Mouse (Mus musculus) liver, embryonic 11.5 days (tissue): ENCODE data around the gene Clybl. TPM values are rescaled to one million over a fixed set of nuclear protein-coding genes. Genes with fewer than 3 reads are reported as not detected.

Source experiments
- ATAC-seq: fragments of 200-750 bp; cut with Nextera tagmentation; replicated peaks from 2 replicates; pipeline ENCODE4 v1.8.0; 2017; ENCODE audit warnings: moderate number of reproducible peaks, mild to moderate bottlenecking, moderate TSS enrichment, moderate library complexity; ENCODE audit not compliant: low FRiP score
- DNase-seq: peaks from one replicate; pipeline ENCODE4 v3.0.0-alpha.2; 2017; ENCODE audit warnings: low spot score
- H3K27ac ChIP-seq: fragments of 300-500 bp; sonication (generic); 2 replicates; pipeline ENCODE4 v1.5.1; 2014; ENCODE audit warnings: mild to moderate bottlenecking, low read depth, low read length, control low read depth
- H3K27me3 ChIP-seq: fragments of 300-500 bp; sonication (generic); replicated peaks from 2 replicates; pipeline ENCODE4 v1.6.1; 2014; ENCODE audit warnings: low read length, mixed read lengths; ENCODE audit not compliant: control insufficient read depth, insufficient read depth
- H3K36me3 ChIP-seq: fragments of 300-500 bp; sonication (generic); 2 replicates; pipeline ENCODE4 v1.6.1; 2014; ENCODE audit warnings: mild to moderate bottlenecking, low read length, moderate library complexity, mixed read lengths; ENCODE audit not compliant: control insufficient read depth, insufficient read depth
- H3K4me1 ChIP-seq: fragments of 300-500 bp; sonication (generic); replicated peaks from 2 replicates; pipeline ENCODE4 v1.6.1; 2014; ENCODE audit warnings: low read length, mixed read lengths; ENCODE audit not compliant: control insufficient read depth, insufficient read depth
- H3K4me2 ChIP-seq: fragments of 300-500 bp; sonication (generic); 2 replicates; pipeline ENCODE4 v1.6.1; 2014; ENCODE audit warnings: mild to moderate bottlenecking, control low read depth, moderate library complexity
- H3K4me3 ChIP-seq: fragments of 300-500 bp; sonication (generic); 2 replicates; pipeline ENCODE4 v1.5.1; 2014; ENCODE audit warnings: low read depth, low read length, control low read depth
- H3K9ac ChIP-seq: fragments of 300-500 bp; sonication (generic); 2 replicates; pipeline ENCODE4 v1.6.1; 2014; ENCODE audit warnings: low read depth, low read length, control low read depth
- H3K9me3 ChIP-seq: fragments of 300-500 bp; sonication (generic); 2 replicates; pipeline ENCODE4 v1.6.1; 2016; ENCODE audit warnings: low read length, inconsistent platforms, mixed read lengths; ENCODE audit not compliant: control insufficient read depth
- WGBS: fragments of 180-500 bp; shearing (Covaris S2); extraction: QIAGEN DNeasy Blood & Tissue Kit; methylation state at CpG from one replicate; pipeline ENCODE4 v1.1.7; 2014; 5-methylcytosine and 5-hydroxymethylcytosine counted together
- polyA plus RNA-seq: library from polyadenylated mRNA; unstranded; fragments of >200 nt; fragmentation: Nextera tagmentation; extraction: Ambion mirVana; gene quantifications from 2 replicates; pipeline ENCODE4 v1.2.1, GENCODE M21; 2014

Clybl gene
- polyA plus RNA-seq, 1 experiment from 2014 or later = 44.4 TPM

DNA sequence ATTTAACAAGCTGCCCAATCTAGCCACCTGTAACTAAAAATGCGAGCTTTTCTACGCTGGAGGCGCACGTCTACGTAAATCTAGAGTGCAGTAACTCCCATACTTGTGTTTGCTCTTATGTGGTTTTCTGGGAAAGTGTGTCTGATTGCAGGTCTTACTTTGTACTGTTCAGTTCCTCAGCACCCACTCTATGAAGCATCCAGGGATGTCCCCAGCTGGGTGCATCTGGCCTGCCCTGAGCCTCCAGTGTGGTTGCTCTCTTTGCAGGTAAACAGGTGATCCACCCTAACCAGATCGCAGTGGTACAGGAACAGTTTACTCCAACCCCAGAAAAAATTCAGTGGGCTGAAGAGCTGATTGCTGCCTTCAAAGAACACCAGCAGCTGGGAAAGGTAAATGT lies 202.4 kb downstream of the Clybl start:
- 86% methylated on average over 6 of the region's 6 CpGs for WGBS
- no peaks in the 10 kb centered on the region for H3K9me3 ChIP-seq
- H3K27ac ChIP-seq = no peak overlapping the region
- ATAC-seq (no peak), DNase-seq (no peak)
- H3K4me1 ChIP-seq = no peaks in the 10 kb centered on the region
- no peak overlapping the region for H3K9ac ChIP-seq
- H3K4me2 ChIP-seq = no peak overlapping the region
- H3K27me3 ChIP-seq = no peaks in the 10 kb centered on the region
- no peaks in the 10 kb centered on the region for H3K36me3 ChIP-seq
- no peak overlapping the region for H3K4me3 ChIP-seq

GRCm38 (mm10) chr14:122384447-122385237 lies 203.1 kb downstream of the Clybl start:
- Histone ChIP-seq H3K4me2 (no peak overlapping the region), H3K27ac (no peak overlapping the region), H3K4me3 (no peak overlapping the region), H3K36me3 (no peaks in the 10 kb centered on the region), H3K27me3 (no peaks in the 10 kb centered on the region), H3K4me1 (no peaks in the 10 kb centered on the region), H3K9me3 (no peaks in the 10 kb centered on the region), H3K9ac (no peak overlapping the region)
- DNase-seq (no peak), ATAC-seq (no peak)
- 75% methylated on average over 21 of the region's 21 CpGs for WGBS

GRCm38 (mm10) chr14:122385238-122385534 lies 203.7 kb downstream of the Clybl start:
- Histone ChIP-seq H3K4me3 (no peak overlapping the region), H3K4me1 (no peaks in the 10 kb centered on the region), H3K27me3 (no peaks in the 10 kb centered on the region), H3K9me3 (no peaks in the 10 kb centered on the region), H3K9ac (no peak overlapping the region), H3K4me2 (no peak overlapping the region), H3K36me3 (no peaks in the 10 kb centered on the region), H3K27ac (no peak overlapping the region)
- DNase-seq = no peak
- no peak for ATAC-seq
- WGBS = 77% methylated on average over 3 of the region's 3 CpGs

DNA sequence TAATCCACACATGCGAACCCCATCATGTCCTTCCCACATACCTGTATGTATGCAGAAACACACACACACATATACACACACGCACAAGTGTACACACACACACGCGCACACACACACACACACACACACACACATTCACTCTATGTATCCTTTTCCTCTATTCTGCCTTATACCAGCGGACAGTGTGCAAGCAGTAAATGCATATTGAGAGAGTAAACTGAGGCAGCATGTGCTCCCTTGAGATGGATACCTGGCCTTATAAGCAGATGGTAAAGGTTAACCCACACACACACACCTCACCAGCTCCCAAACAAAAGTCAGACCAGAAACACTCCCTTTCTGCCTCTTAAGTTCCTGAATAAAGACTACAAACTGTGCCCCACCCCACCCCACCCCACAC lies 204.3 kb downstream of the Clybl start:
- H3K4me3 ChIP-seq = no peak overlapping the region
- H3K4me2 ChIP-seq = no peak overlapping the region
- H3K9me3 ChIP-seq = no peaks in the 10 kb centered on the region
- ATAC-seq (no peak), DNase-seq (no peak)
- no peak overlapping the region for H3K9ac ChIP-seq
- no peaks in the 10 kb centered on the region for H3K4me1 ChIP-seq
- no peaks in the 10 kb centered on the region for H3K36me3 ChIP-seq
- H3K27me3 ChIP-seq = no peaks in the 10 kb centered on the region
- 84% methylated on average over 5 of the region's 5 CpGs for WGBS
- H3K27ac ChIP-seq = no peak overlapping the region

- DNase-seq (no peak), ATAC-seq (no peak)
- Histone ChIP-seq H3K27ac (no peak overlapping the region), H3K9me3 (no peaks in the 10 kb centered on the region), H3K9ac (no peak overlapping the region), H3K36me3 (no peaks in the 10 kb centered on the region), H3K27me3 (no peaks in the 10 kb centered on the region), H3K4me2 (no peak overlapping the region), H3K4me1 (no peaks in the 10 kb centered on the region), H3K4me3 (no peak overlapping the region)
- 86% methylated on average over 17 of the region's 17 CpGs for WGBS
These were observed 205.0 kb downstream of the Clybl start for GRCm38 (mm10) chr14:122386281-122387130.

DNA sequence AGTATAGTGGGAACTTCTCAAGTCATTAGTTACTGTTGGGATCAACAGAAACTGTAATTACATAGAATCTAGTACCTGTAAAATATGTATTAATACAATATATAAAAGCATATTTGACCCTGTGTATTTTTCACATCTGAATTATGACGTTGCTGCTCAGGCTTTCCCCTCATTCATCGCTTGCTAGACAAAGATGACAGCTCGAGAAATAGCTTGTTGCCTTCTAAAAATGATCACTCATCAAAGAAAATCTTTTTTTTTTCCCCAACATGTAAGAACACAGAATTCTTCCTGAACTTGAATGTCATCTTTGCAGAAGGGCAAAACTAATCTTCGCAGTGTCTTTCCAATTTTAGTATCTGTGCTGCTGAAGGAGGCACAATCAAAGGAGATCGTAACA lies 206.3 kb downstream of the Clybl start:
- Histone ChIP-seq H3K9ac (no peak overlapping the region), H3K4me3 (no peak overlapping the region), H3K36me3 (no peaks in the 10 kb centered on the region), H3K27me3 (no peaks in the 10 kb centered on the region), H3K9me3 (no peaks in the 10 kb centered on the region), H3K27ac (no peak overlapping the region), H3K4me1 (no peaks in the 10 kb centered on the region), H3K4me2 (no peak overlapping the region)
- ATAC-seq (no peak), DNase-seq (no peak)
- 86% methylated on average over 5 of the region's 5 CpGs for WGBS

- no peaks in the 10 kb centered on the region for H3K4me1 ChIP-seq
- H3K9ac ChIP-seq = no peak overlapping the region
- no peak overlapping the region for H3K4me2 ChIP-seq
- H3K4me3 ChIP-seq = no peak overlapping the region
- WGBS = 84% methylated on average over 19 of the region's 19 CpGs
- no peaks in the 10 kb centered on the region for H3K27me3 ChIP-seq
- DNase-seq (no peak), ATAC-seq (no peak)
- no peaks in the 10 kb centered on the region for H3K9me3 ChIP-seq
- H3K36me3 ChIP-seq = no peaks in the 10 kb centered on the region
- no peak overlapping the region for H3K27ac ChIP-seq
These were observed 207.0 kb downstream of the Clybl start for GRCm38 (mm10) chr14:122388431-122389031.

GRCm38 (mm10) chr14:122389684-122390370 lies 208.3 kb downstream of the Clybl start:
- DNase-seq (no peak), ATAC-seq (no peak)
- 81% methylated on average over 13 of the region's 13 CpGs for WGBS
- no peaks in the 10 kb centered on the region for H3K27me3 ChIP-seq
- no peaks in the 10 kb centered on the region for H3K9me3 ChIP-seq
- H3K36me3 ChIP-seq = no peaks in the 10 kb centered on the region
- no peak overlapping the region for H3K27ac ChIP-seq
- H3K4me1 ChIP-seq = no peaks in the 10 kb centered on the region
- H3K4me3 ChIP-seq = no peak overlapping the region
- H3K4me2 ChIP-seq = no peak overlapping the region
- H3K9ac ChIP-seq = no peak overlapping the region
